Mouse (Mus musculus): ENCODE results near the gene Polr3b.

Gene Polr3b

GRCm38 (mm10) chr10:84621826-84622790, at the start of gene Polr3b:
TSS of gene Polr3b (plus strand) at chr10:84622292.
- ATAC-seq (ENCODE audit: insufficient number of reproducible peaks, low FRiP score, low TSS enrichment): peak; percentile 96

DNA sequence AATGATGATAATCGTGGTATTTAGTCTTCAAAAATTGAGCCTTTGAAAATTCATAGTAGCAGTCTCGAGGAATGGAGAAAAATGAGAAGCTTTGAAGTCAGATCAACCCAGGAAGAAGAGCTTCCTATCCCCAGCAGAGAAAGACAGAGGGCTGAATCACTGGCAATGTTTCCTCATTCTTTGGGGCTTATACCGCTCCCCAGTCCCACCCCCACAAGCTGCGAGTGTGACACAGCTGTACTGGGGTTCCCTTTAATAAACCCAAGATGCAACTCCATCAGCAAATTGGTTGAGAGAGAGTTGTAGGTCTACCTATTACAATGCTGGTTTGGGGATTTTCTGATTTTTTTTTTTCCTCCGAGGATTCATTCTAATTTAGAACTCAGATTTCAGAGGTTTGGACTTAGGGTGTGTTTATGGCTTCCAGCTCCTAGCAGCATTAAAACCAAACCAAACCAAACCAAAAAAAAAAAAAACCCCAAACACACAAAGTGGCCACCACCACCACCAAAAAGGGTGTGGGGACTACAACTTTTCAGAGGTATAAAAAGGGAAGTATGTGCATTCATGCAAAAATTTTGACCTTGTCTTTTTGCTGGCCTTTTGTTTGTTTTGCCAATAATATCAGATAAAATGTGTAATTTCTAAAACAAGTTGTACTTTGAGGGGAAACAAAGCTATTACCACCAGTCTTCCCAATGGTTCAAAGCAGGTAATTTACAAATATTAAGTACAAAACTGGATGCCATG, 48.2 kb upstream of the Polr3b start:
- no peak for ATAC-seq (ENCODE audit: insufficient number of reproducible peaks, low FRiP score, low TSS enrichment)

DNA sequence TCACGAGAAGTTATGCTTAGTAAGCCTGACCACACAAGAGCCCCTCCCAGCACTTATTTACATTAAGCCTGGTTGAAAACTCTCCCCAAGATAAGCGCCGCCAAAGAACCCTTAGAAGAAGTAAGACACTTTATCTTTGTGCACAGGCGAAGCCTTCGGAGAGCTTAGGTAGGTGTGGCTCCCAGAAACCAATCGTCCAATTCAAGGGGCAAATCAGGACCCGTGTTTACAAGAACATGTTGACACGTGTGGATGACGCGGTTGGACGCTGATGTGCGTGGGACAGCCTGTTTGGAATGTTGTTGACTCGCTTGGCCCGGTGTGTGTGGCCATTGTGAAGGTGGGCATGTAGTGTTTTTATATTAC, 46.1 kb upstream of the Polr3b start:
- ATAC-seq (ENCODE audit: insufficient number of reproducible peaks, low FRiP score, low TSS enrichment): peak; percentile 75

GRCm38 (mm10) chr10:84576395-84577070, 45.6 kb upstream of the Polr3b start, which contains the start of gene Tcp11l2:
TSS of gene Tcp11l2 (plus strand) at chr10:84576626.
- ATAC-seq (ENCODE audit: insufficient number of reproducible peaks, low FRiP score, low TSS enrichment): peak; percentile 94

DNA sequence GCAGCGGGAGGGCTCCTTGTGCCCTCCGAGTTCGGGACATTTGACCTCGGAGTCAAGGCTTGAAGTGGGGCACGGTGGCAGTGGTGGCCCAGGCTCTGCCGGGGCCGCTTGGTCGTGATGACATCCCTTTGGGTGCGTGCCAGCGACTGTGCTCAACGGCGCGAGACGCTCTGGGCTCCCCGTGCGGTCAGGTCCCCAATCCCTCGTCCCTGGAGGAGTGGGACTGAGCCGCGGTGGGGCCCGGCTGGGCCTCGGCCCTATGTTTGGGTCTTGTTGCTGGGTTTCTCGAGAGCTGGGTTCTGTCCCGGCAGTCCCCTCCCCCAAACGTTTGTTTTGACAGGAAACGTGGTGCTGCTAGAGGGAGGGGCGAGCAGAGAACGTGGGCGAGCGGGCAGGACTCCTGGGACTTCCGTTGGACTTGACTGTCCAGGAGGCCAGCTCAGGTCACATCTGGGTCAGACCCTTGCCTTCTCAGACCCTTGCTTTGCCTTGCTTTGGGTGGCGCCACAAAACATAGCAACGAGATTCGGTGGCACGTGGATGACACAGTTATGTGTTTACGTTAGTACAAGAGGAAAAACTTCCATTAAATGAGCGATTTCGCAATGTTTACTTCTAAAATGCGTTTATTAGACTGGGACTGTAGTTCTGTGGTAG, 44.9 kb upstream of the Polr3b start:
- peak; percentile 52 for ATAC-seq (ENCODE audit: insufficient number of reproducible peaks, low FRiP score, low TSS enrichment)

DNA sequence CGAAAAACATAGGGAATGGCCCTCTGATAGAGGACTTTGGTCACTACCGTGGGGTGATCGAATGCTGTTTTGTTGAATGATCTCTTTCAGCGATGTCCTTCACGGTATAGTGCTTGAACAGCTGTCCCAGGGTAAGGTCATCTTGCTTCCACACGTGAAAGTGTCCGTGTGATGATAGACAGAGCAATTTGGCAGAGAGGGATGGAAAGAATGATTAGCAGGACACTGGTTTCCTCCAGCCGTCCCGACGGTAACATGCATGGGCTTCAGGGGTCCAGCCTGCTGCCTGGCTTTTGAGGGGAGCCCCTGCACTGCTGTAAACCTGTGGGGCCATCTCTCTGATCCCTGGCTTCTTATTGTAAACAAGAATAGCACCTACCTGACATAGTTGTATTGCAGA, 43.4 kb upstream of the Polr3b start:
- no peak for ATAC-seq (ENCODE audit: insufficient number of reproducible peaks, low FRiP score, low TSS enrichment)

GRCm38 (mm10) chr10:84579527-84579926, 42.6 kb upstream of the Polr3b start:
- ATAC-seq (ENCODE audit: insufficient number of reproducible peaks, low FRiP score, low TSS enrichment): no peak

GRCm38 (mm10) chr10:84581191-84581590, 40.9 kb upstream of the Polr3b start:
- no peak for ATAC-seq (ENCODE audit: insufficient number of reproducible peaks, low FRiP score, low TSS enrichment)

DNA sequence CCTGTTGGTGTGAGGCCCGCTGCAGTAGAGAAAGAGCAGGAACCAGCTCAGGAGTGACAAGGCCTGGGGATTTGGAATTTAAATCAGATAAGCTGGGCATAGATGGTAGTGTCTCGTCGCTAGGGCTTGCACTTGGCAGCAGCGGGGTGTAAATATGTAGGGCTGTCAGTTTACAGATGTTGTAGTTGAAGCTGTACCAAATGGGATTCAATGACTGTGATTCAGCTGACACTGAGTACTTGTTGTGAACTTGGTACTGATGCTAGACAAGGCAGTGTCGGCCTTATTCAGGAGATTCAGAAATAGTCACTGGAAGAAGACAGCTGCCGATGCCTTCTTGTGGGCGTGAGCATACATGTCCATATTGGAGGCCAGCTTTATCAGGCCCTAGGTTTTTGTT, 39.9 kb upstream of the Polr3b start:
- no peak for ATAC-seq (ENCODE audit: insufficient number of reproducible peaks, low FRiP score, low TSS enrichment)

GRCm38 (mm10) chr10:84584451-84585293, 37.4 kb upstream of the Polr3b start:
- no peak for ATAC-seq (ENCODE audit: insufficient number of reproducible peaks, low FRiP score, low TSS enrichment)

DNA sequence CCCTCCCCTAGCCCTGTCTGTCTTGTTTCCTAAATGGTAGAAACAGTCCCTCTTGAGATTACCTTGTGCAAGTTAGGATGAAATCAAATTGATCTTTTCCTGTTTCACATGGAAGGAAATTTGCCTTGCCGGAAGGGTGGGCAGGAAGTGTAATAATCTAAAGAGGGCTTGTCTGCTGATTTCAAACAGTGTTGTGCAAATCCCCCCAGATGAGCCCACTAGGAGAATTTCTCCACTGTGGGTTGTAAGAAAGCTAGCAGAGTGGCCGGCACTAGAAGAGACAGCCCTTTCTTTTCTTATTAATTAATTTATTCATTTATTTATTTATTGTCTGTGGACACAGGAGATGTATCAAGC, 36.8 kb upstream of the Polr3b start:
- no peak for ATAC-seq (ENCODE audit: insufficient number of reproducible peaks, low FRiP score, low TSS enrichment)

- ATAC-seq (ENCODE audit: insufficient number of reproducible peaks, low FRiP score, low TSS enrichment): no peak
These were observed 31.1 kb upstream of the Polr3b start for GRCm38 (mm10) chr10:84590956-84591355.

DNA sequence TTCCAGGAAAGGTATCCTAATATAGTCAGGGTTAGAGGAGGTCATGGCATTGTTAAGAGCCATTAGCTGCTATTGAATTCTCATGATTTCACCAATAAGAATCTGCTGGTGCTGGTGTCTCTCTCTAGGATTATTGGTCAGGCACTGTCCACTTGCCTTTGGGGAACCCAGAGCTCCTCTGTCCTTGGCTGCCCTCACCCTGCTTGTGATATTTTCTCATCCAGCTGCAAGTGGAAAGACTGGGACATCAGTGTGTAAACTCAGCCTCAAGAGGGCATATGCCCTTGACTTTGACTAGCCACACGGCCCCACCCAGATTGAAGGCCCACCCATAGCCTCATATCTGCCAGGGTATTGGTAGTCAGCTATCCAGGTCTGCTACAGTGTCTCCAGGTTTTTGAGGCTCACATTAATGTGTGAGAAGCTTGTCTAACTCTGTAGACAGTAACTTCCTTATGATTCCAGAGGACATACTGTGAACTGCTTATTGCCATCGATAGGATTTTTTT, 30.4 kb upstream of the Polr3b start:
- no peak for ATAC-seq (ENCODE audit: insufficient number of reproducible peaks, low FRiP score, low TSS enrichment)

GRCm38 (mm10) chr10:84592745-84593144, 29.3 kb upstream of the Polr3b start:
- ATAC-seq (ENCODE audit: insufficient number of reproducible peaks, low FRiP score, low TSS enrichment): no peak

- no peak for ATAC-seq (ENCODE audit: insufficient number of reproducible peaks, low FRiP score, low TSS enrichment)
These were observed 24.8 kb upstream of the Polr3b start for GRCm38 (mm10) chr10:84597127-84597785.

DNA sequence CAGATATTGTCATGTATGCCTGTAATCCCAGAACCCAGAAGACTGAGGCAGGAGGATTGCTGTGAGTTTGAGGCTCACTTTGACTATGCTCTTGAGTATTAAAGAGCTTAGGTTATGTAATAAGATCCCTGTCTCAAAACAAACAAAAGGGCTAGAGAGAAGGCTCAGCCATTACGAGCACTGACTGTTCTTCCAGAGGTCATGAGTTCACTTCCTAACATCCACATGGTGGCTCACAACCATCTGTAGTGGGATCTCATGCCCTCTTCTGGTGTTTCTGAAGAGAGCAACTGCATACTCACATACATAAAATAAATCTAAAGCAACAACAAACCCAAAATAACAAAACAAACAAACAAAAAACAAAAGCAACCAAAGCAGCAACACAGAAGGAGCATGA, 23.9 kb upstream of the Polr3b start:
- ATAC-seq (ENCODE audit: insufficient number of reproducible peaks, low FRiP score, low TSS enrichment): no peak

DNA sequence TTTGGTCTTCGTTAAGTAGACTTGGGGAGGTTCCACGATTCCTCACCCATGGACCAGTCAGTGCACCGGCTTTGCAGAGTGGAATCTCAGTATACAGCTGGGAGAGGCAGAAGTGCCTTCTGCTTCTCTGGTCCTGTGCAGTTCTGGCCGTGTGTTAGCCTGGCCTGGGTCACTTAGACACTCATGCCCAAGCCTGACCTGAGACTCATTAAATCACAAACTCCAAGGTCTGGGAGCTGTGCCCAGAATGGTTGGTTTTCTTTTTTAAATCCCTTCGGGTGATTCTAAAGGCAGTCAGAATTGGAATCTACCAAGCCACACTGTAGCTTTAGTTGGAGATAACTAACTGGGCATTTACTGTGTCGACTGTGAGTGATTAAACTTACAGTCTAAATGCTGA, 22.0 kb upstream of the Polr3b start:
- ATAC-seq (ENCODE audit: insufficient number of reproducible peaks, low FRiP score, low TSS enrichment): no peak

GRCm38 (mm10) chr10:84604335-84604734, 17.8 kb upstream of the Polr3b start:
- no peak for ATAC-seq (ENCODE audit: insufficient number of reproducible peaks, low FRiP score, low TSS enrichment)

DNA sequence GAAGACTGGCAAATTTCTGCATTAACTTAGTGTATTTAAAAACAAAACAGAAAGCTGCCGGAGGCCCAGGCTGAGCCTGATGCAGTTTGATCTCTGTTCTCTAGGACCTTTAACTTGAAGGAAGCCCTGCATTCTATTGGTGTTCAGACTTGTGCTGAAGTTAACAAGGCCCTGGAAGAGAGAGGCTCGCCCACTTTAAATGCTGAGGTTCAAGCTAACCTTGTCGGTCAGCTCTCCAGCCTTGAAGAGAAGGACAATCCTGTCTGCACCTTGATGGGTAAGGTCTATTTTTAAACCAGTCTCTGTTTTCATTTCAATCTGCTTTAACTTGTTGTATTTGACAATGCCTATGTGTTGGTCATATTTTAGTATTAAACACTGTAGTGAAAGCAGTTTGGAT, 13.7 kb upstream of the Polr3b start:
- no peak for ATAC-seq (ENCODE audit: insufficient number of reproducible peaks, low FRiP score, low TSS enrichment)
